Mouse (Mus musculus) thymus, adult 2 months (tissue): ENCODE measurements around the gene Aftph.

Source experiments
- CTCF ChIP-seq: fragments of 200-500 bp; IDR thresholded peaks from 2 replicates; pipeline ENCODE4 v1.5.1; 2012; ENCODE audit warnings: mild to moderate bottlenecking, control low read depth, low read length, moderate library complexity, borderline replicate concordance; ENCODE audit not compliant: control insufficient read depth, poor library complexity, insufficient read depth; ENCODE audit errors: extremely low read depth
- POLR2A ChIP-seq: fragments of 200-500 bp; IDR thresholded peaks from 2 replicates; pipeline ENCODE4 v1.6.1; 2012; ENCODE audit warnings: mild to moderate bottlenecking, low read length, control low read depth, moderate library complexity; ENCODE audit not compliant: control insufficient read depth, poor library complexity, insufficient read depth; ENCODE audit errors: extremely low read depth

GRCm38 (mm10) chr11:20655795-20656710, 85.3 kb downstream of the Aftph start:
- TF ChIP-seq CTCF (no peak), POLR2A (no peak)
